Mouse (Mus musculus) embryonic facial prominence, embryonic 14.5 days (tissue): ENCODE data around the gene Prpsap1. TPM values are rescaled to one million over a fixed set of nuclear protein-coding genes. Genes with fewer than 3 reads are reported as not detected.
A peak's percentile ranks its signal among the peaks of the same experiment; 100 is the strongest.
"Not testable (repeated sequence)": the region's sequence is repeated elsewhere in the genome, so short reads cannot be mapped to it uniquely, and the experiment has no call there.

ENCODE experiments used
- ATAC-seq: fragments of 200-750 bp; cut with Nextera tagmentation; 2 replicates; pipeline ENCODE4 v1.8.0; 2017; ENCODE audit warnings: low read depth, moderate number of reproducible peaks, moderate TSS enrichment
- DNase-seq: peaks from one replicate; pipeline ENCODE4 v3.0.0-alpha.2; 2015; ENCODE audit warnings: low spot score
- H3K27ac ChIP-seq: fragments of 300-500 bp; sonication (generic); replicated peaks from 2 replicates; pipeline ENCODE4 v1.5.1; 2014; ENCODE audit warnings: low read depth, mild to moderate bottlenecking, low read length, moderate library complexity
- H3K27me3 ChIP-seq: fragments of 300-500 bp; sonication (generic); replicated peaks from 2 replicates; pipeline ENCODE4 v1.6.1; 2014; ENCODE audit warnings: low read length; ENCODE audit not compliant: control insufficient read depth, insufficient read depth
- H3K36me3 ChIP-seq: fragments of 300-500 bp; sonication (generic); 2 replicates; pipeline ENCODE4 v1.6.1; 2014; ENCODE audit warnings: low read length, mixed read lengths; ENCODE audit not compliant: control insufficient read depth, insufficient read depth
- H3K4me1 ChIP-seq: fragments of 300-500 bp; sonication (generic); 2 replicates; pipeline ENCODE4 v1.6.1; 2014; ENCODE audit warnings: antibody characterized with exemption, low read length; ENCODE audit not compliant: control insufficient read depth, insufficient read depth
- H3K4me2 ChIP-seq: fragments of 300-500 bp; sonication (generic); 2 replicates; pipeline ENCODE4 v1.6.1; 2014; ENCODE audit warnings: low read depth, mild to moderate bottlenecking, low read length, moderate library complexity, mixed read lengths
- H3K4me3 ChIP-seq: fragments of 300-500 bp; sonication (generic); 2 replicates; pipeline ENCODE4 v1.5.1; 2014; ENCODE audit warnings: low read depth, mild to moderate bottlenecking, low read length
- H3K9ac ChIP-seq: fragments of 300-500 bp; sonication (generic); 2 replicates; pipeline ENCODE4 v1.6.1; 2014; ENCODE audit warnings: low read depth, mild to moderate bottlenecking, low read length, moderate library complexity, mixed read lengths
- H3K9me3 ChIP-seq: fragments of 300-500 bp; sonication (generic); 2 replicates; pipeline ENCODE4 v1.6.1; 2016; ENCODE audit warnings: low read length; ENCODE audit not compliant: control insufficient read depth
- WGBS: fragments of 180-500 bp; shearing (Covaris S2); extraction: QIAGEN DNeasy Blood & Tissue Kit; methylation state at CpG from one replicate; pipeline ENCODE4 v1.1.7; 2014; 5-methylcytosine and 5-hydroxymethylcytosine counted together
- polyA plus RNA-seq: library from polyadenylated mRNA; unstranded; fragments of >200 nt; fragmentation: Nextera tagmentation; extraction: Ambion mirVana; gene quantifications from 2 replicates; pipeline ENCODE4 v1.2.1, GENCODE M21; 2014

Gene Prpsap1
- polyA plus RNA-seq, 1 experiment from 2014 or later = 122 TPM

DNA sequence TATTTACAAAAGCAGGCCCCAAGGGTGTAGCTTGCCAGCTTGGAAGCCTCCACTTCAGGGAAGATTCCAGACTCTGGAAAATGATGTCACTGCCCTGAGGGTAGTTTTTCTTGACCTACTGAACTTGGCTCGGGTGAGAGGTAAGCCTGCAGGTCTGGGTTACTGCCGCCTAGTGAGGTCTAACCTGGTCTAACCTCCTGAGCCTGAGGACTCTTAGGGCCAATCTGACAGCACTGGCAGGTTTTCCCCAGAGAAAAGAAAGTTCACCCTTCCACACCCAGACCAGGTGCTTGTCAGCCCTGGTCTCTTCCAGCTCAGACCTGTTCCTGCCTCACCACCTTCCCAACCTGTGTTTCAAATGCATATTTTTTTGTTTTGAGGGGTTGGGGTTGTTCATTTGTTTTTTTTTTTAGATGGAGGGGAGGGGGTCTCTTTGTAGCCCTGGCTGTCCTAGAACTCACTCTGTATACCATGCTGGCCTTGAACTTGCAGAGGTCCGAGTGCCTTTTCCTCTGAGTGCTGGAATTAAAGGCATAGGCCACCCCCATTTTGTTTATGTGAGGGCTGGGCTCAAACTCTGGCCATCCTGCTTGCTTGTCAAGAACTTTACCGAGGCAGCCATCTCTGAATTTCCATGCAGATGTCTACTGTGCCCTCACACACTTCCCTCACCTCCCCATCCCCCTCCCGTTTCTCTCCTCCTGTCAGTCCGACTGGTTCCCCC, 67.0 kb downstream of the Prpsap1 start:
- Histone ChIP-seq H3K4me2 (no peak overlapping the region), H3K27me3 (no peaks in the 10 kb centered on the region), H3K36me3 (no peaks in the 10 kb centered on the region), H3K9me3 (no peaks in the 10 kb centered on the region), H3K4me1 (no peaks in the 10 kb centered on the region), H3K4me3 (no peak overlapping the region), H3K9ac (no peak overlapping the region), H3K27ac (no peak overlapping the region)
- DNase-seq (no peak), ATAC-seq (no peak)
- 63% methylated on average over 6 of the region's 6 CpGs for WGBS

DNA sequence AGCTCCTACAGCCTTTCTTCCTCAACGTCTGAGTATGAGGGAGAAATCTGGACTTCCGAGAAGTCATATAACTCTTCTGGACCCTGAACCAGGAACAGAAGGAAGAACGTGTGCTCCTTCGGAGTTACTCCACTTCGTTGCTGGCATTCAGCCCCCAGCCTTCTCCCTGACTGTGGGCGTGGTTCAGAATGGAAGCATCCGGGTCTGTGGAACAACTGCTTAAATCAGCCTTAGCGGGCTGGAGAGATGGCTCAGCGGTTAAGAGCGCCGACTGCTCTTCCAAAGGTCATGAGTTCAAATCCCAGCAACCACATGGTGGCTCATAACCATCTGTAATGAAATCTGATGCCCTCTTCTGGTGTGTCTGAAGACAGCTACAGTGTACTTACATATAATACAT, 67.7 kb downstream of the Prpsap1 start:
- WGBS = 81% methylated on average over 11 of the region's 11 CpGs
- H3K36me3 ChIP-seq, DNase-seq, H3K4me2 ChIP-seq, H3K4me3 ChIP-seq, H3K9ac ChIP-seq, H3K27me3 ChIP-seq, H3K4me1 ChIP-seq, ATAC-seq, H3K9me3 ChIP-seq, H3K27ac ChIP-seq: not testable (repeated sequence)

- Histone ChIP-seq H3K4me3 (no peak overlapping the region), H3K27ac (no peak overlapping the region), H3K9ac (no peak overlapping the region), H3K4me2 (no peak overlapping the region), H3K27me3 (no peaks in the 10 kb centered on the region), H3K4me1 (no peaks in the 10 kb centered on the region), H3K9me3 (no peaks in the 10 kb centered on the region), H3K36me3 (no peaks in the 10 kb centered on the region)
- DNase-seq = no peak
- ATAC-seq = no peak
- WGBS = 41% methylated on average over 8 of the region's 8 CpGs
Observed at GRCm38 (mm10) chr11:116424621-116425407, 69.2 kb downstream of the Prpsap1 start.

GRCm38 (mm10) chr11:116423782-116424620, 70.0 kb downstream of the Prpsap1 start:
- Histone ChIP-seq H3K36me3 (no peaks in the 10 kb centered on the region), H3K4me1 (peaks cover under 1% of the 10 kb centered on the region; the same call in 1 of the 2 replicates), H3K4me3 (no peak overlapping the region), H3K9ac (no peak overlapping the region), H3K27me3 (no peaks in the 10 kb centered on the region), H3K4me2 (no peak overlapping the region), H3K9me3 (no peaks in the 10 kb centered on the region), H3K27ac (0 out of 2 replicates have a peak overlapping the region, but pooled peaks have one; percentile 3)
- DNase-seq (no peak), ATAC-seq (no peak)
- WGBS = 78% methylated on average over 10 of the region's 10 CpGs

GRCm38 (mm10) chr11:116423214-116423613, 70.8 kb downstream of the Prpsap1 start:
- Histone ChIP-seq H3K36me3 (no peaks in the 10 kb centered on the region), H3K9me3 (no peaks in the 10 kb centered on the region), H3K9ac (no peak overlapping the region), H3K4me3 (no peak overlapping the region), H3K27me3 (no peaks in the 10 kb centered on the region), H3K27ac (no peak overlapping the region), H3K4me1 (peaks cover 8% of the 10 kb centered on the region), H3K4me2 (no peak overlapping the region)
- DNase-seq (no peak), ATAC-seq (no peak)
- 79% methylated on average over 6 of the region's 6 CpGs for WGBS

DNA sequence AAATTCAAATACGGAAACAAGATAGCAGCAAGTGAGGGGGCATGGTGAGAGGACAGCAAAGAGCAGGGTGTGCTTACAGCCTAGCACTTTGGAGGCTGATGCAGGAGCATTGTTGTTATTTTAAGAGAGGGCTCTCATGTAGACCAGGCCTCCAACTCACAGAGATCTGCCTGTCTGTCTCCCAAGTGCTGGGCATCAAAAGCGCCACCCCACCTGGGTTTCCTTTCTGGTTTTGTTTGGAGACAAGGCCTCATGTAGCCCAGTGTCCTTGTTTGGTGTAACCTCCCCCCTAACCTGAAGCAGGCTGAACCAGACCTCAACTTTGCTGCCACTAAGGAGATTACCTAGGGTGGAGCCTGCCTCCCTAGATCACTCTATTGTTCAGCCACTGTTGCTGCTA, 71.4 kb downstream of the Prpsap1 start:
- Histone ChIP-seq H3K9ac (no peak overlapping the region), H3K4me2 (no peak overlapping the region), H3K36me3 (no peaks in the 10 kb centered on the region), H3K9me3 (no peaks in the 10 kb centered on the region), H3K4me1 (peaks cover 15% of the 10 kb centered on the region), H3K4me3 (no peak overlapping the region), H3K27ac (no peak overlapping the region), H3K27me3 (no peaks in the 10 kb centered on the region)
- ATAC-seq (no peak), DNase-seq (no peak)
- 93% methylated on average over 2 of the region's 2 CpGs for WGBS

- Histone ChIP-seq H3K4me2 (no peak overlapping the region), H3K4me1 (peaks cover 17% of the 10 kb centered on the region), H3K27ac (no peak overlapping the region), H3K9ac (no peak overlapping the region), H3K4me3 (no peak overlapping the region), H3K27me3 (no peaks in the 10 kb centered on the region), H3K9me3 (no peaks in the 10 kb centered on the region), H3K36me3 (no peaks in the 10 kb centered on the region)
- 63% methylated on average over 6 of the region's 6 CpGs for WGBS
- no peak for DNase-seq
- ATAC-seq = no peak
Observed at GRCm38 (mm10) chr11:116421102-116421501, 72.9 kb downstream of the Prpsap1 start.
